Mouse (Mus musculus): ENCODE measurements at regions not wholly inside any gene's neighbourhood (a gene's known extent, or its start where the extent isn't known, plus 50 kb on each side); places are given as distances from the start of the nearest gene placed in this dataset.

- no peaks in the 10 kb centered on the region; the same call in 1 of the 2 replicates for H3K4me1 ChIP-seq (ENCODE audit: control insufficient read depth, insufficient read depth, low read length)
- H3K4me3 ChIP-seq (replicated peaks; ENCODE audit: extremely low read depth, low read depth, low read length) = no peak overlapping the region
- no peak for TF ChIP-seq POLR2A (IDR thresholded peaks at IDR 0.05; ENCODE audit: borderline replicate concordance, extremely low read depth, low read depth, low read length)
- no peak for TF ChIP-seq CTCF (IDR thresholded peaks at IDR 0.05; ENCODE audit: insufficient read depth, low read length)
- DNase-seq = no peak
- WGBS = 48% methylated on average over 8 of the region's 8 CpGs
Measured at GRCm38 (mm10) chr10:117524926-117525565, 104.3 kb upstream of the Cpm start.

- WGBS = 76% methylated on average over 7 of the region's 7 CpGs
- TF ChIP-seq POLR2A (IDR thresholded peaks at IDR 0.05; ENCODE audit: borderline replicate concordance, extremely low read depth, low read depth, low read length) = no peak
- no peak for TF ChIP-seq CTCF (IDR thresholded peaks at IDR 0.05; ENCODE audit: insufficient read depth, low read length)
- DNase-seq = no peak
- no peaks in the 10 kb centered on the region; the same call in 1 of the 2 replicates for H3K4me1 ChIP-seq (ENCODE audit: control insufficient read depth, insufficient read depth, low read length)
- no peak overlapping the region for H3K4me3 ChIP-seq (replicated peaks; ENCODE audit: extremely low read depth, low read depth, low read length)
Measured at GRCm38 (mm10) chr10:117524101-117524500, 105.2 kb upstream of the Cpm start.

GRCm38 (mm10) chr10:117522906-117523829 is 106.1 kb upstream of the Cpm start:
- WGBS = 88% methylated on average over 10 of the region's 10 CpGs
- Histone ChIP-seq H3K4me3 (replicated peaks; ENCODE audit: extremely low read depth, low read depth, low read length) (no peak overlapping the region), H3K4me1 (ENCODE audit: control insufficient read depth, insufficient read depth, low read length) (no peaks in the 10 kb centered on the region; the same call in 1 of the 2 replicates)
- DNase-seq = no peak
- TF ChIP-seq CTCF (IDR thresholded peaks at IDR 0.05; ENCODE audit: insufficient read depth, low read length) = no peak
- no peak for TF ChIP-seq POLR2A (IDR thresholded peaks at IDR 0.05; ENCODE audit: borderline replicate concordance, extremely low read depth, low read depth, low read length)

GRCm38 (mm10) chr10:117522373-117522772 is 106.9 kb upstream of the Cpm start:
- no peak for DNase-seq
- WGBS = 90% methylated on average over 3 of the region's 3 CpGs
- H3K4me1 ChIP-seq (ENCODE audit: control insufficient read depth, insufficient read depth, low read length) = no peaks in the 10 kb centered on the region; the same call in 1 of the 2 replicates
- H3K4me3 ChIP-seq (replicated peaks; ENCODE audit: extremely low read depth, low read depth, low read length) = no peak overlapping the region
- TF ChIP-seq POLR2A (IDR thresholded peaks at IDR 0.05; ENCODE audit: borderline replicate concordance, extremely low read depth, low read depth, low read length) (no peak), CTCF (IDR thresholded peaks at IDR 0.05; ENCODE audit: insufficient read depth, low read length) (no peak)

GRCm38 (mm10) chr10:117521315-117522270 is 107.7 kb upstream of the Cpm start:
- 62% methylated on average over 23 of the region's 23 CpGs for WGBS
- Histone ChIP-seq H3K4me1 (ENCODE audit: control insufficient read depth, insufficient read depth, low read length) (no peaks in the 10 kb centered on the region), H3K4me3 (replicated peaks; ENCODE audit: extremely low read depth, low read depth, low read length) (no peak overlapping the region)
- DNase-seq = peak; percentile 17
- no peak for TF ChIP-seq POLR2A (IDR thresholded peaks at IDR 0.05; ENCODE audit: borderline replicate concordance, extremely low read depth, low read depth, low read length)
- TF ChIP-seq CTCF (IDR thresholded peaks at IDR 0.05; ENCODE audit: insufficient read depth, low read length) = no peak

GRCm38 (mm10) chr10:117520536-117521314 is 108.6 kb upstream of the Cpm start:
- 90% methylated on average over 8 of the region's 8 CpGs for WGBS
- no peak for DNase-seq
- Histone ChIP-seq H3K4me3 (replicated peaks; ENCODE audit: extremely low read depth, low read depth, low read length) (no peak overlapping the region), H3K4me1 (ENCODE audit: control insufficient read depth, insufficient read depth, low read length) (no peaks in the 10 kb centered on the region)
- TF ChIP-seq POLR2A (IDR thresholded peaks at IDR 0.05; ENCODE audit: borderline replicate concordance, extremely low read depth, low read depth, low read length) = no peak
- no peak for TF ChIP-seq CTCF (IDR thresholded peaks at IDR 0.05; ENCODE audit: insufficient read depth, low read length)

- no peak for TF ChIP-seq POLR2A (IDR thresholded peaks at IDR 0.05; ENCODE audit: borderline replicate concordance, extremely low read depth, low read depth, low read length)
- TF ChIP-seq CTCF (IDR thresholded peaks at IDR 0.05; ENCODE audit: insufficient read depth, low read length) = no peak
- no peaks in the 10 kb centered on the region for H3K4me1 ChIP-seq (ENCODE audit: control insufficient read depth, insufficient read depth, low read length)
- 69% methylated on average over 8 of the region's 8 CpGs for WGBS
- no peak overlapping the region for H3K4me3 ChIP-seq (replicated peaks; ENCODE audit: extremely low read depth, low read depth, low read length)
- DNase-seq = no peak
Measured at GRCm38 (mm10) chr10:117519670-117520535, 109.4 kb upstream of the Cpm start.
